Mouse (Mus musculus) heart, embryonic 16.5 days (tissue): Measurements from ENCODE around the gene Tjp2. TPM values are rescaled to one million over a fixed set of nuclear protein-coding genes. Genes with fewer than 3 reads are reported as not detected.

ENCODE experiments used
- ATAC-seq: fragments of 200-750 bp; cut with Nextera tagmentation; replicated peaks from 2 replicates; pipeline ENCODE4 v1.8.0; 2017; ENCODE audit warnings: moderate number of reproducible peaks; ENCODE audit not compliant: insufficient read depth, low FRiP score; ENCODE audit errors: extremely low read depth
- H3K27ac ChIP-seq: fragments of 300-500 bp; sonication (generic); 2 replicates; pipeline ENCODE4 v1.5.1; 2014; ENCODE audit warnings: mild to moderate bottlenecking, low read length, control low read depth, moderate library complexity
- H3K27me3 ChIP-seq: fragments of 300-500 bp; sonication (generic); 2 replicates; pipeline ENCODE4 v1.6.1; 2014; ENCODE audit warnings: low read length, mixed read lengths; ENCODE audit not compliant: control insufficient read depth, insufficient read depth
- H3K36me3 ChIP-seq: fragments of 300-500 bp; sonication (generic); 2 replicates; pipeline ENCODE4 v1.6.1; 2014; ENCODE audit not compliant: control insufficient read depth, insufficient read depth
- H3K4me1 ChIP-seq: fragments of 300-500 bp; sonication (generic); 2 replicates; pipeline ENCODE4 v1.6.1; 2014; ENCODE audit warnings: low read length, mixed read lengths; ENCODE audit not compliant: control insufficient read depth, insufficient read depth
- H3K4me2 ChIP-seq: fragments of 300-500 bp; sonication (generic); 2 replicates; pipeline ENCODE4 v1.6.1; 2014; ENCODE audit warnings: low read depth, mild to moderate bottlenecking, control low read depth, low read length
- H3K4me3 ChIP-seq: fragments of 300-500 bp; sonication (generic); 2 replicates; pipeline ENCODE4 v1.5.1; 2014; ENCODE audit warnings: mild to moderate bottlenecking, control low read depth, low read length
- H3K9ac ChIP-seq: fragments of 300-500 bp; sonication (generic); 2 replicates; pipeline ENCODE4 v1.6.1; 2014; ENCODE audit warnings: low read length, control low read depth
- H3K9me3 ChIP-seq: fragments of 300-500 bp; sonication (generic); replicated peaks from 2 replicates; pipeline ENCODE4 v1.6.1; 2016; ENCODE audit warnings: low read length; ENCODE audit not compliant: control insufficient read depth
- WGBS: fragments of 180-500 bp; shearing (Covaris S2); extraction: QIAGEN DNeasy Blood & Tissue Kit; methylation state at CpG from one replicate; pipeline ENCODE4 v1.1.7; 2014; 5-methylcytosine and 5-hydroxymethylcytosine counted together
- polyA plus RNA-seq: library from polyadenylated mRNA; unstranded; fragments of >200 nt; fragmentation: Nextera tagmentation; extraction: Ambion mirVana; gene quantifications from 2 replicates; pipeline ENCODE4 v1.2.1, GENCODE M21; 2015

Tjp2 gene
- 22.3 and 24.9 TPM in 2 replicates for polyA plus RNA-seq

DNA sequence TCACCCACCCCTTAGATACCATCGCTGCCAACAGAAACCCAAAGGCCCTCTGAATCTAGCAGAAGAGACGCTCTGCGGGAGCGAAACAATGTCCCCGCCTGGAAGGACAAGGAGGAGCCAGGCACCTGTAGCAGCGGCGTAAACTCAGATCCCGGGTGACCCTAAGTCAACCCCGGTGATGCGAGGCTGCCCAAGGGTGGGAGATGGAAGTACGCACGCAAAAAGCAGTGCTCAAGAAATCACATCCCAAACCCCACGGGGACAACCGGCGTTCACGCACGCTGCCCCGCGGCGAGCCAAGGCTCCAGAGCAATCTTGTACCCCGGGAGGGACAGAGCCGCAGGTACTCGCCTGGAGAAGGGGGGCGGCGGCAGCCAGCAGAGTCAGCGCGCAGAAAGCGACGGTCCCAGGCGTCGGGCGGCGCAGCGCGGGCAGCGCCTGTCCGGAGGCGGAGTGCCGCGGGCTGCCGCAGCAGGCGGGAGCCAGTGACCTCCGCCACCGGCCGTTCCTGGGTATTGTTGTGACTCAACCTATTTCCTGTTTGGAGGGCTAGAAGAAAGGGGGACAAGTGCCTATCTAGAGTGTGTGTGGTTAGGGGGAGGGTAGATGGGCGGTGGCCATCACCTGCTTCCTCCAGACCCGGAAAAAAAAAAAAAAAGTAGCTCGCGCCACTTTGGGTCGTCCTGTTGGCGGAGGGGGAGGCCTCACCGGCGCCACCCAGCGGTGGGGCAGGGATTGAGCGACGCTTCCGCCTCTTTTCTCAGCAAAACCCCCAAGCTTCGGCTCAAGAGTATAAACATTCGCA lies at the start of gene Tjp2:
Gene Tjp2 (minus strand): TSS at position 531 of the 805 bp plus-strand sequence.
- Histone ChIP-seq H3K4me1 (peaks cover 12% of the 10 kb centered on the region), H3K36me3 (no peaks in the 10 kb centered on the region), H3K27me3 (no peaks in the 10 kb centered on the region), H3K4me2 (peak within 1 kb of the TSS; percentile 90), H3K9me3 (no peaks in the 10 kb centered on the region), H3K4me3 (peak within 1 kb of the TSS; percentile 82), H3K27ac (peak within 1 kb of the TSS; percentile 91), H3K9ac (peak within 1 kb of the TSS; percentile 86)
- ATAC-seq = peak; percentile 69
- WGBS = under 1% methylated on average over 58 of the region's 59 CpGs

DNA sequence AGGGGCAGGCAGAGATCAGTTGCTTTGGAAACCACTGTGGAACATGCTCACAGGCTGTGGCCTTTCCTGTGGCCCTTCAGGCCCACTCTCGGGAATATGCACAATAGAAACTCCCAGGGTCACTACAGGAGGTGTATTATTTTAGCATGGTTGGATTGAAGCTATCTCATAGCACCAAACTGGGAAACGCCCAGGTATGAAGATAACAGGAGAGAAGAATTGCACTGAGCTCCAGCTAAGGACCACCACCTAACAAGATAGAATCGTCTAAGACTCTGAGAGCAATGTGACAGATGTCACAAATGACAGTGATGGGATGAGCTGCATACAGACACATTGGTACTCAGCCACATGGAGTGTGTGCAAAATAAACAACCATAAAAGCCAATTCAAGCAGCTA lies 49.5 kb upstream of the Tjp2 start:
- Histone ChIP-seq H3K9ac (no peak overlapping the region), H3K9me3 (no peaks in the 10 kb centered on the region), H3K4me1 (peaks cover 10% of the 10 kb centered on the region), H3K27me3 (no peaks in the 10 kb centered on the region), H3K27ac (no peak overlapping the region), H3K4me2 (no peak overlapping the region), H3K4me3 (no peak overlapping the region), H3K36me3 (peaks cover 10% of the 10 kb centered on the region; the same call in 1 of the 2 replicates)
- no peak for ATAC-seq
- 58% methylated on average over 3 of the region's 3 CpGs for WGBS

DNA sequence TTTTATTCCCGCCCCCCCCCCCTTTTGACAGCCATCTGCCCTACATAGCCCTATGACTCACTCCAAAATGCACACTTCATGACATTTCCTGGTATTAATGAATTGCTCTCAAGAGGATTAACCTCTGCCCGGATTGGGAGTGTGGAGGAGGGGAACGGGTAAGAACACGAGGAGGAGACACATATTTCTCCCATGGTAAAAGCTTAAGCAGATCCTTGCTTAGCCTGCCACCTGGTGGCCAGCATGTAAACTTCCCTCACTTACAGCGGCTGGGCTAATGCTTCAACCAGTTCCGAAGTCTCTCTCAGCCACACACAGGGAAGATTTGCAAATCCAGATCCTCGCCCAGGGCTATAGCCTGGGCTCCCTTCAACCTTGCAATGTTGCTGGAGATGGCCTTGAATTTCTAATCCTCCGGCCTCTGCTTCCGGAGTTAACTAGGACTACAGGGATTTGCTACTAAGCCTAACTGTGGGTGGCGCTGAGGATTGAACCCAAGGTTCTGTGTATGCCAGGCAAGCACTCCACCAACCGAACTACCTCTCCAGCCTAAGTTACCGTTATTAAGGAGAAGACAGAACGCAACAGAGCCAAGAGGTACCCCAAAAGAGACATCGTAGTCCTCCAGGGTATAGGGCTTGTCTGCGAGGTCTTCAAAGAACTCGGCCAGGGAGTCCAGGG lies 47.1 kb upstream of the Tjp2 start:
- Histone ChIP-seq H3K4me2 (peak overlapping the region; percentile 47), H3K27me3 (no peaks in the 10 kb centered on the region), H3K27ac (no peak overlapping the region), H3K36me3 (peaks cover 17% of the 10 kb centered on the region; the same call in 1 of the 2 replicates), H3K9ac (0 out of 2 replicates have a peak overlapping the region, but pooled peaks have one; percentile 30), H3K9me3 (no peaks in the 10 kb centered on the region), H3K4me3 (peak overlapping the region; percentile 20), H3K4me1 (peaks cover 5% of the 10 kb centered on the region)
- 45% methylated on average over 16 of the region's 16 CpGs for WGBS
- peak; percentile 80 for ATAC-seq

DNA sequence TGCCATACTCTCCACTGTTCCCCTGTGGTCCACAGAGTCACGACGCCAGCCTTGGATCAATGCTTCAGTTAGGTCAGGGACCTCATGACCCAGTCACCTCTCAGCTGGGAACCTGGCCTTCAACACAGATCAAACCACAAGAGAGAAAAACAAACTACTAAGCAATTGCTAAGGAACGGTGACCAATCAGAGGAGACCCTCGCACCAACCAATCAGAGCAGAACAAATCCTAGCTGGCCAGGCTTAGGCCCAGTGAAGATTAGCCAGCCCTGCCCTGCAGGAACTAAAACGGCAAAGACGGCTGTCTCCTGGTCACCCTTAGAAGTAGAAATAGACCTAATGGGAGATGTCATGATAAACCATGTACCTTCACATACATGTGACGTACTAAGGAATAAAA lies 46.5 kb upstream of the Tjp2 start:
- peak; percentile 46 for ATAC-seq
- H3K4me1 ChIP-seq = peaks cover 5% of the 10 kb centered on the region
- 0 out of 2 replicates have a peak overlapping the region, but pooled peaks have one; percentile 30 for H3K9ac ChIP-seq
- no peaks in the 10 kb centered on the region for H3K9me3 ChIP-seq
- H3K4me3 ChIP-seq = peak overlapping the region; percentile 20
- H3K4me2 ChIP-seq = peak overlapping the region; percentile 47
- no peak overlapping the region for H3K27ac ChIP-seq
- H3K36me3 ChIP-seq = peaks cover 22% of the 10 kb centered on the region
- WGBS = 50% methylated on average over 7 of the region's 7 CpGs
- H3K27me3 ChIP-seq = no peaks in the 10 kb centered on the region

DNA sequence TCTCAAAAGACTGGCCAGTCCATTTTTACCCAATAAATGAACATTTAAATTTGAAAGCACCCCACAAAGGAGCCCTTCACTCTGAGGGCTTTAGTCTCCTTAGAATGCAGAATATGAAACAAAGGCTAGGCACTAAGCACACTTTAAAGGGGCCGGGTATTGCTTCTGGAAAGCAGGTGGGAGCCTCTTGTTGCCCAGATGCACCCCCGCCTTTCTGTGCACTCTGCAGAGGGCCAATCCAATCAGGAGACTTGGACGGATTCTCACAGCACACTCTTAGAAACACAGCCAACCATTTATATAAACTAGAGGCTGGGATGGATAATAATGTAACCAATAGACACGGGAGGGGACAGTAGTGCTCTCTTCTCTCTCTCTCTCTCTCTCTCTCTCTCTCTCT lies 43.7 kb upstream of the Tjp2 start:
- H3K36me3 ChIP-seq = peaks cover 26% of the 10 kb centered on the region
- 71% methylated on average over 4 of the region's 4 CpGs for WGBS
- no peak for ATAC-seq

DNA sequence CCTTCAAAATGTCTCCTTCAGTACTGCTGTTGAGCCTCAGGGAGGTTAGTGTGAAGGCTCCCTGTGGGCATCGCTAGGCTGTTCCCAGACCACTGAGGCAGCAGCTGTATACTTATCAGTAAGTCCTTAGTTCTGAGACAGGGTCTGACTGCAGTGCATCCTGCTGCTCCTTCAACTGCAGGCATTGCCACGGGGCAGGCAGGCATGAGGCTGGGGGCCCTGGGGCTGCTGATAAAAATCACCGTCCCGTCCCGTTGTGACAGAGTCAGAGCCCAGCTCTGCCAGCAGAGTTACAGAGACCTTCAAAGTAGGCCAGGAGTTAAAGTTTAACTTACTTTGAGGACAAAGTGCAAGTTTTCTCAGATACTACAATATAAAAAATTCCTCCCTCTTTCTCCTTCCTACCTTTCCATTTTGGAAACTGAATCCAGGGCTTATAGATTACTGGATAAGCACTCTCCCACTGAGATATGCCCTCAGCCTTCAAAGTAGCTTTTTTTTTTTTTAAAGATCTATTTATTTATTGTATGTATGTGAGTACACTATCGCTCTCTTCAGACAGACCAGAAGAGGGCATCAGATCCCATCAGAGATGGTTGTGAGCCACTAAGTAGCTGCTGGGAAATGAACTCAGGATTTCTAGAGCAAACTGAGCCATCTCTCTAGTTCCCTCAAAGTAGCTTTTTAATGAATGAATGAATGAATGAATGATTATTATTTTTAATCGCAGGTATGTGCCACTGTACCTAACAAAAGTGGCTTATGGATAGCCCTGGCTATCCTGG lies 41.4 kb upstream of the Tjp2 start:
- WGBS = 77% methylated on average over 7 of the region's 7 CpGs
- Histone ChIP-seq H3K9me3 (no peaks in the 10 kb centered on the region), H3K9ac (no peak overlapping the region), H3K27me3 (no peaks in the 10 kb centered on the region), H3K4me2 (no peak overlapping the region), H3K36me3 (peaks cover 29% of the 10 kb centered on the region), H3K4me1 (peaks cover under 1% of the 10 kb centered on the region; the same call in 1 of the 2 replicates), H3K27ac (no peak overlapping the region), H3K4me3 (no peak overlapping the region)
- no peak for ATAC-seq

More for the DNA sequence above, 43.7 kb upstream of the Tjp2 start:
- no peak overlapping the region for H3K9ac ChIP-seq
- no peak overlapping the region for H3K4me3 ChIP-seq
- H3K9me3 ChIP-seq = no peaks in the 10 kb centered on the region
- H3K27ac ChIP-seq = no peak overlapping the region
- H3K27me3 ChIP-seq = no peaks in the 10 kb centered on the region
- H3K4me1 ChIP-seq = peaks cover 5% of the 10 kb centered on the region
- no peak overlapping the region for H3K4me2 ChIP-seq

DNA sequence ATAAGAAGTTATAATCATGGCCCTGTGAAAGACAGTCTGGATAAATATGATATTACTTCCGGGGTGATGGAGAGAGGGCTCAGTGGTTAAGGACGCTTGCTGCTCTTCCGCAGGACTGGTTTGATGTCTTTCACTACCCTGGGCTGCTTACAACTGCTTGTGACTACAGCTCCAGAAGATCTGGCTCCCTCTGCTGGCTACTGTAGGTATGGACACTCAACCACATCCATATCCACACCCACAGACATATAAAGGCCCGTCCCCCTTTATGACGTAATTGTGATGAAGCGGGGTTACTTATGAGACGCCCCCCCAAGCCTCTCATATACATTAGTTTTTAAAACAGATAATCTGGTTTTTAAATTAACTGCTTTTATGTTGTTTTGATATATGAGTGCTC lies 40.2 kb upstream of the Tjp2 start:
- WGBS = 48% methylated on average over 7 of the region's 7 CpGs

DNA sequence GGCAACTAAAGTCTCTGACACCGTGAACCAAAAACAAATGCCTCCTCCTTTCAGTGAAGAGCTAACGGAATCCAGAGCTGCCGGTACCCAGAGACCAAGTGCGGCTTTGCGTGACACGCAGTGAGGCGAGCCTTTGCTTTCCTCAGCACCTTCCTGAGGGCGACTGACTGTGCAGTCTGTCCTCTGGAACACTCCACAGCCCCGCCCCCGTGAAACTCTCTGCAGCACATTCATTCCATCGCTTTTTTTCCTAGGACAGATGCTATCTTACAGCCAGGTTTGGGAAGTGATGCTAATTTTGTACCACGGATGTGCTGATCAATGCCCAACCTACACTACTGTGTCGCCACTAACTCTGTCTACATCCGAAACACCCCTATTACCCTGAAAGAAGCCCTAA lies 37.9 kb upstream of the Tjp2 start:
- Histone ChIP-seq H3K4me2 (no peak overlapping the region), H3K27me3 (no peaks in the 10 kb centered on the region), H3K27ac (no peak overlapping the region), H3K4me3 (no peak overlapping the region), H3K4me1 (peaks cover 15% of the 10 kb centered on the region), H3K36me3 (peaks cover 29% of the 10 kb centered on the region), H3K9me3 (no peaks in the 10 kb centered on the region), H3K9ac (no peak overlapping the region)
- WGBS = 88% methylated on average over 14 of the region's 14 CpGs
- ATAC-seq = no peak

More for the DNA sequence above, 40.2 kb upstream of the Tjp2 start:
- peaks cover 33% of the 10 kb centered on the region for H3K36me3 ChIP-seq
- H3K9me3 ChIP-seq = no peaks in the 10 kb centered on the region
- H3K27ac ChIP-seq = no peak overlapping the region
- peak; percentile 47; the same call in 1 of the 2 replicates for ATAC-seq
- H3K27me3 ChIP-seq = no peaks in the 10 kb centered on the region
- H3K9ac ChIP-seq = no peak overlapping the region
- no peaks in the 10 kb centered on the region for H3K4me1 ChIP-seq
- no peak overlapping the region for H3K4me2 ChIP-seq
- H3K4me3 ChIP-seq = no peak overlapping the region
